Mouse (Mus musculus) heart, adult 8-10 months (tissue): ENCODE measurements around the gene Sertad2. TPM values are rescaled to one million over a fixed set of nuclear protein-coding genes. Genes with fewer than 3 reads are reported as not detected.

Experiments
- DNase-seq: peaks from one replicate; pipeline ENCODE4 v3.0.0; 2022; ENCODE audit warnings: low spot score
- total RNA-seq, 4 experiments: library from RNA; stranded (reverse); gene quantifications; 2 replicates each; pipeline ENCODE4 v1.2.4; 2022

Gene Sertad2
- total RNA-seq, 4 experiments from 2014 or later, result 17.2 to 22.2 (median 20.1) TPM

- DNase-seq, result no peak
These were observed 101.1 kb downstream of the Sertad2 start for GRCm38 (mm10) chr11:20644166-20644565.

GRCm38 (mm10) chr11:20644872-20645271 lies 101.8 kb downstream of the Sertad2 start:
- DNase-seq, result no peak

- DNase-seq, result no peak
These were observed 102.5 kb downstream of the Sertad2 start for GRCm38 (mm10) chr11:20645521-20645920.

GRCm38 (mm10) chr11:20646142-20646541 lies 103.1 kb downstream of the Sertad2 start:
- no peak for DNase-seq

- DNase-seq, result no peak
These were observed 104.1 kb downstream of the Sertad2 start for GRCm38 (mm10) chr11:20646986-20647726.

- no peak for DNase-seq
These were observed 105.0 kb downstream of the Sertad2 start for GRCm38 (mm10) chr11:20647902-20648625.

- DNase-seq, result no peak
These were observed 106.4 kb downstream of the Sertad2 start for GRCm38 (mm10) chr11:20649477-20649876.

GRCm38 (mm10) chr11:20650006-20650639 lies 107.1 kb downstream of the Sertad2 start:
- no peak for DNase-seq

GRCm38 (mm10) chr11:20651166-20651565 lies 108.1 kb downstream of the Sertad2 start:
- DNase-seq, result no peak

- no peak for DNase-seq
These were observed 113.0 kb downstream of the Sertad2 start for GRCm38 (mm10) chr11:20655795-20656710.

- DNase-seq, result no peak
These were observed 113.6 kb downstream of the Sertad2 start for GRCm38 (mm10) chr11:20656711-20657057.

- no peak for DNase-seq
These were observed 116.0 kb downstream of the Sertad2 start for GRCm38 (mm10) chr11:20659094-20659493.

GRCm38 (mm10) chr11:20660111-20661097 lies 117.4 kb downstream of the Sertad2 start:
- DNase-seq, result no peak

- no peak for DNase-seq
These were observed 118.6 kb downstream of the Sertad2 start for GRCm38 (mm10) chr11:20661652-20662051.

- DNase-seq, result no peak
These were observed 119.8 kb downstream of the Sertad2 start for GRCm38 (mm10) chr11:20662811-20663210.

GRCm38 (mm10) chr11:20663580-20664198 lies 120.6 kb downstream of the Sertad2 start:
- no peak for DNase-seq

- no peak for DNase-seq
These were observed 121.8 kb downstream of the Sertad2 start for GRCm38 (mm10) chr11:20664878-20665277.

GRCm38 (mm10) chr11:20671789-20672392 lies 128.8 kb downstream of the Sertad2 start:
- no peak for DNase-seq

- DNase-seq, result no peak
These were observed 129.5 kb downstream of the Sertad2 start for GRCm38 (mm10) chr11:20672513-20672912.
